Mouse (Mus musculus) heart, adult 2 months (tissue): ENCODE measurements around the gene Ahdc1.

ENCODE experiments used
- CTCF ChIP-seq: fragments of 200-600 bp; IDR thresholded peaks from 2 replicates; pipeline ENCODE4 v1.8.1; 2022; ENCODE audit warnings: antibody characterized with exemption, mild to moderate bottlenecking, moderate library complexity
- EP300 ChIP-seq: fragments of 200-500 bp; IDR thresholded peaks from 2 replicates; pipeline ENCODE4 v1.6.1; 2011; ENCODE audit warnings: low read depth, low read length, control low read depth; ENCODE audit not compliant: insufficient read depth
- POLR2A ChIP-seq: fragments of 200-500 bp; IDR thresholded peaks from 2 replicates; pipeline ENCODE4 v1.6.1; 2011; ENCODE audit warnings: mild to moderate bottlenecking, low read depth, low read length, control low read depth; ENCODE audit not compliant: insufficient read depth

GRCm38 (mm10) chr4:132974904-132975303 is 36.2 kb upstream of the Ahdc1 start:
- TF ChIP-seq CTCF (no peak), POLR2A (no peak), EP300 (no peak)
